ENCODE assay signal across 9 mouse cellular contexts in the genomic region with DNA sequence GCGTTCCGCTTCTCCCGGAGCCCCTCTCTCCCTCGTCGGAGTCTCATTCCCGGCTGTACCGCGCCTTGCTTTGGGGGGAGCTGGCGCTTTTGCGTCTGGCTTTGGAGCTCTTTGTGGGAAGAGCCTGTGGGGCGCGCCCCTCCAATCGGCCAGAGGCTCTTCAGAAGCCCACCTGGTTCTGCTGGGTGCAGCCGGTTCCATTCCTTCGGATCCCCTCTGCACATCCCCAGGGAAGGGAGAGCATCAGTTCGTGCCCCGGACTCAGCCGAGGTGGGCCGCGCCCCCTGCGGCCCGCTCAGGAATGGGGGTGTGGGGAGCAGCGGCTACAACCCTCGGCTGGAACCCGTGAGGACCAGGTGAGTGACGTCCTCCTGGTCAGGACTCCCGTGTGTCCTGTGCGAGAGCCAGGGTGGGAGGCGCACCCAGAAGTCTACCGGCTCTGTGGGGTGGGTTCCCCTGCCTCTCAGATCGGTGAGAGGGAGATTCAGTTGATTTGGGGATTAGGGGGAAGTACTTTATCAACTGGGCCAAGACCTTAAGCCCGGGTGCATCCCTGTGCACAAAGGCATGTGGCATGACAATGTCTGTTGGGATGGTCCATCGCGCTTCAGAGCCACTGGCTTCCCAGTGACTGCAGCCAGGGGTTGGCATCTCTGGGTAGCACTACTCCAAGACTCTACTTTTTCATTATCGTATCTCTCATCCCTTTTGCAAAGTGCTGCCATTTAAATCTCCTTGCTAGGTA. TPM values are rescaled to one million over a fixed set of nuclear protein-coding genes. Genes with fewer than 3 reads are reported as not detected.
DNase-seq lines count a peak whose midpoint lies in the region; ATAC-seq and TF ChIP-seq lines count a peak whose summit lies in the region.
"Had no signal": no experiment of that assay in that cellular context is flagged by ENCODE, and none has a peak within 500 bp of the region (broad histone marks: within the 10 kb centered on the region; RNA-seq: fewer than 3 reads in every experiment).

No protein-coding gene starts in this region.

- no peaks in the 10 kb centered on the region for H3K9me3 ChIP-seq in E14TG2a.4 (ENCODE audit: low read length)
- no peaks in the 10 kb centered on the region for H3K9me3 ChIP-seq in embryonic facial prominence, embryonic 15.5 days (replicated peaks)
- H3K9me3 ChIP-seq in intestine, postnatal 0 days (ENCODE audit: control insufficient read depth) = no peaks in the 10 kb centered on the region
- H3K9me3 ChIP-seq in neural tube, embryonic 11.5 days (ENCODE audit: control insufficient read depth, low read length) = no peaks in the 10 kb centered on the region

- no peaks in the 10 kb centered on the region for H3K79me2 ChIP-seq in heart, adult 2 months (replicated peaks; ENCODE audit: control insufficient read depth, insufficient read depth, low read length)

- TF ChIP-seq CTCF in heart, adult 2 months (IDR thresholded peaks at IDR 0.05) = no peak
- no peak for TF ChIP-seq CTCF in E14TG2a.4 (conservative IDR thresholded peaks at IDR 0.05; ENCODE audit: low read length)
- TF ChIP-seq CTCF in intestine, postnatal 0 days (IDR thresholded peaks at IDR 0.05; ENCODE audit: low read depth) = peak; percentile 24; the same call in 1 of the 2 replicates

- TF ChIP-seq EP300 in heart, adult 2 months (IDR thresholded peaks at IDR 0.05; ENCODE audit: insufficient read depth, low read depth, low read length) = no peak

- H3K4me1 ChIP-seq in heart, adult 2 months (ENCODE audit: control insufficient read depth, insufficient read depth, low read length) = no peaks in the 10 kb centered on the region
- H3K4me1 ChIP-seq in E14TG2a.4 (replicated peaks; ENCODE audit: low read depth, low read length) = peaks cover 21% of the 10 kb centered on the region
- peaks cover 29% of the 10 kb centered on the region for H3K4me1 ChIP-seq in embryonic facial prominence, embryonic 15.5 days
- H3K4me1 ChIP-seq in intestine, postnatal 0 days (replicated peaks; ENCODE audit: control insufficient read depth, insufficient read depth, low read length) = 0 out of 2 replicates have a peak, but pooled peaks cover 3% of the 10 kb centered on the region
- H3K4me1 ChIP-seq in neural tube, embryonic 11.5 days (ENCODE audit: control insufficient read depth, insufficient read depth, low read length) = peaks cover 12% of the 10 kb centered on the region

- intact Hi-C loops in heart, adult 2 months (cut with DNase I) = no loop called here
- intact Hi-C loops in heart, postnatal 10 days (cut with DNase I) = no loop called here

- 7% methylated on average over 32 of the region's 35 CpGs for WGBS in heart, adult 2 months
- WGBS in embryonic facial prominence, embryonic 15.5 days = under 1% methylated on average over 35 of the region's 35 CpGs
- 2% methylated on average over 35 of the region's 35 CpGs for WGBS in intestine, postnatal 0 days
- under 1% methylated on average over 35 of the region's 35 CpGs for WGBS in neural tube, embryonic 11.5 days

- H3K27me3 ChIP-seq in heart, adult 2 months (ENCODE audit: control insufficient read depth, insufficient read depth, low read length) = no peaks in the 10 kb centered on the region
- H3K27me3 ChIP-seq in E14TG2a.4 (ENCODE audit: insufficient read depth, low read length) = peaks cover 36% of the 10 kb centered on the region
- no peaks in the 10 kb centered on the region for H3K27me3 ChIP-seq in embryonic facial prominence, embryonic 15.5 days
- no peaks in the 10 kb centered on the region for H3K27me3 ChIP-seq in intestine, postnatal 0 days (replicated peaks; ENCODE audit: control insufficient read depth, insufficient read depth, low read length)
- no peaks in the 10 kb centered on the region for H3K27me3 ChIP-seq in neural tube, embryonic 11.5 days (ENCODE audit: control insufficient read depth, insufficient read depth, low read length)

- no peaks in the 10 kb centered on the region for H3K36me3 ChIP-seq in heart, adult 2 months (ENCODE audit: control insufficient read depth, insufficient read depth, low read length)
- H3K36me3 ChIP-seq in E14TG2a.4 (ENCODE audit: insufficient read depth, low read length) = no peaks in the 10 kb centered on the region
- no peaks in the 10 kb centered on the region for H3K36me3 ChIP-seq in embryonic facial prominence, embryonic 15.5 days
- H3K36me3 ChIP-seq in intestine, postnatal 0 days (ENCODE audit: control insufficient read depth, insufficient read depth) = no peaks in the 10 kb centered on the region
- H3K36me3 ChIP-seq in neural tube, embryonic 11.5 days (ENCODE audit: control insufficient read depth, insufficient read depth, low read length) = no peaks in the 10 kb centered on the region

- peak overlapping the region; percentile 74 for H3K4me2 ChIP-seq in embryonic facial prominence, embryonic 15.5 days (replicated peaks)
- H3K4me2 ChIP-seq in intestine, postnatal 0 days (replicated peaks; ENCODE audit: low read depth) = peak overlapping the region; percentile 96
- peak overlapping the region; percentile 84 for H3K4me2 ChIP-seq in neural tube, embryonic 11.5 days (ENCODE audit: low read depth)

- peak overlapping the region; percentile 76 for H3K9ac ChIP-seq in heart, adult 2 months (ENCODE audit: low read depth, low read length)
- H3K9ac ChIP-seq in embryonic facial prominence, embryonic 15.5 days = peak overlapping the region; percentile 66
- peak overlapping the region; percentile 61 for H3K9ac ChIP-seq in intestine, postnatal 0 days (ENCODE audit: low read depth, low read length)
- peak overlapping the region; percentile 90 for H3K9ac ChIP-seq in neural tube, embryonic 11.5 days (ENCODE audit: low read length)

- peak; percentile 16 for ATAC-seq in embryonic facial prominence, embryonic 15.5 days (ENCODE audit: insufficient number of reproducible peaks, low FRiP score, low TSS enrichment, low read depth)
- ATAC-seq in intestine, postnatal 0 days = peak; percentile 46
- ATAC-seq in neural tube, embryonic 11.5 days (ENCODE audit: insufficient read depth, low FRiP score, low TSS enrichment) = peak; percentile 70

- TF ChIP-seq POLR2A in heart, adult 2 months (IDR thresholded peaks at IDR 0.05; ENCODE audit: insufficient read depth, low read depth, low read length) = no peak

- DNase-seq in heart, adult 2 months = peak in 1 of 2 experiments; percentile 35
- DNase-seq in heart, postnatal 10 days = no peak
- no peak for DNase-seq in neural tube, embryonic 11.5 days (ENCODE audit: low spot score)
- DNase-seq in adrenal gland, adult 2 months = no peak
- DNase-seq in frontal cortex, postnatal 14 days (ENCODE audit: low spot score in 2 of 2) = no peak

- no peak overlapping the region; the same call in 1 of the 2 replicates for H3K27ac ChIP-seq in heart, adult 2 months
- H3K27ac ChIP-seq in embryonic facial prominence, embryonic 15.5 days (replicated peaks) = peak overlapping the region; percentile 91
- peak overlapping the region; percentile 31; the same call in 1 of the 2 replicates for H3K27ac ChIP-seq in intestine, postnatal 0 days (ENCODE audit: low read depth, low read length)
- peak overlapping the region; percentile 88 for H3K27ac ChIP-seq in neural tube, embryonic 11.5 days (ENCODE audit: low read depth, low read length)

- peak overlapping the region; percentile 70 for H3K4me3 ChIP-seq in heart, adult 2 months
- H3K4me3 ChIP-seq in E14TG2a.4 (replicated peaks; ENCODE audit: low read length) = peak overlapping the region; percentile 88
- peak overlapping the region; percentile 73 for H3K4me3 ChIP-seq in embryonic facial prominence, embryonic 15.5 days (replicated peaks)
- peak overlapping the region; percentile 68 for H3K4me3 ChIP-seq in intestine, postnatal 0 days (ENCODE audit: low read depth, low read length)
- peak overlapping the region; percentile 80 for H3K4me3 ChIP-seq in neural tube, embryonic 11.5 days (ENCODE audit: low read depth, low read length)

RNA-seq across cellular contexts. Expression of a gene that starts 13.2 kb away (rescaled TPM):
- 1 to 10 TPM; 1.4 to 1.5 TPM for total RNA-seq in heart, adult 2 months (2021)
- 2.2 and 2.7 TPM in 2 replicates for polyA plus RNA-seq in heart, adult 2 months (2012; rRNA removed)
- 1 to 10 TPM; 5.7 to 8.1 TPM for total RNA-seq in heart, postnatal 10 days (2021)
- 0.99 and 1.5 TPM in 2 replicates for polyA plus RNA-seq in embryonic facial prominence, embryonic 15.5 days (2015; fragmentation: Nextera tagmentation; extraction: Ambion mirVana)
- polyA plus RNA-seq in intestine, postnatal 0 days (2015; fragmentation: Nextera tagmentation; extraction: Ambion mirVana) = 0.35 and 0.63 TPM in 2 replicates
- polyA plus RNA-seq in neural tube, embryonic 11.5 days (2014; fragmentation: Nextera tagmentation; extraction: Ambion mirVana) = 2.0 and 2.5 TPM in 2 replicates
- total RNA-seq in adrenal gland, adult 2 months (2021) = 1 to 10 TPM in 1 of 2 experiments, under 1 TPM in 1; 0.58 to 1.1 TPM
- polyA plus RNA-seq in adrenal gland, adult 2 months (2012; rRNA removed) = 0.71 and 0.75 TPM in 2 replicates
- total RNA-seq: neutrophil, adult 5-6 weeks had no signal

RNA-seq across cellular contexts. Expression of a gene that starts 45.6 kb away (rescaled TPM):
- total RNA-seq in heart, adult 2 months (2021) = 10 to 100 TPM; 36.1 to 37.2 TPM
- polyA plus RNA-seq in heart, adult 2 months (2012; rRNA removed) = 17.6 and 22.5 TPM in 2 replicates
- total RNA-seq in heart, postnatal 10 days (2021) = 10 to 100 TPM; 49.4 to 50.8 TPM
- 87.6 TPM in 2 replicates for polyA plus RNA-seq in embryonic facial prominence, embryonic 15.5 days (2015; fragmentation: Nextera tagmentation; extraction: Ambion mirVana)
- polyA plus RNA-seq in intestine, postnatal 0 days (2015; fragmentation: Nextera tagmentation; extraction: Ambion mirVana) = 59.7 and 61.9 TPM in 2 replicates
- polyA plus RNA-seq in neural tube, embryonic 11.5 days (2014; fragmentation: Nextera tagmentation; extraction: Ambion mirVana) = 96.8 and 110 TPM in 2 replicates
- total RNA-seq in adrenal gland, adult 2 months (2021) = 10 to 100 TPM; 45.0 to 46.3 TPM
- polyA plus RNA-seq in adrenal gland, adult 2 months (2012; rRNA removed) = 32.6 and 44.9 TPM in 2 replicates

Comparison
In these comparisons a context has a peak if more than half of its experiments do, and no peak if none do; other contexts are left out.
1. ATAC-seq: peak in every context shown above with its lines; median percentile 70 in neural tube, embryonic 11.5 days; 46 in intestine, postnatal 0 days; 16 in embryonic facial prominence, embryonic 15.5 days.